Mouse (Mus musculus) c-Kit-positive CD71-positive TER-119-negative erythroid progenitor cells, embryonic 14.5 days (primary cell): ENCODE results near the gene Adh7.

Experiments
- DNase-seq: peaks from one replicate; pipeline ENCODE4 v3.0.0-alpha.2; 2013; ENCODE audit warnings: low read depth

The Adh7 gene

GRCm38 (mm10) chr3:138254205-138254604 is 36.6 kb downstream of the Adh7 start:
- no peak for DNase-seq

- DNase-seq = no peak
Observed at GRCm38 (mm10) chr3:138255366-138255765, 37.8 kb downstream of the Adh7 start.

GRCm38 (mm10) chr3:138255780-138256550 is 38.4 kb downstream of the Adh7 start:
- DNase-seq = no peak

GRCm38 (mm10) chr3:138260721-138261669 is 43.4 kb downstream of the Adh7 start, which contains the start of gene Adh1:
TSS of gene Adh1 (plus strand) at chr3:138260991.
- DNase-seq = no peak

- no peak for DNase-seq
Observed at GRCm38 (mm10) chr3:138262568-138262967, 45.0 kb downstream of the Adh7 start.

GRCm38 (mm10) chr3:138263154-138263930 is 45.8 kb downstream of the Adh7 start:
- DNase-seq = no peak

GRCm38 (mm10) chr3:138264648-138265047 is 47.1 kb downstream of the Adh7 start:
- DNase-seq = no peak

GRCm38 (mm10) chr3:138270507-138270906 is 52.9 kb downstream of the Adh7 start:
- no peak for DNase-seq

- no peak for DNase-seq
Observed at GRCm38 (mm10) chr3:138271297-138271696, 53.7 kb downstream of the Adh7 start.

GRCm38 (mm10) chr3:138273080-138273479 is 55.5 kb downstream of the Adh7 start:
- DNase-seq = no peak

GRCm38 (mm10) chr3:138275100-138275499 is 57.5 kb downstream of the Adh7 start:
- no peak for DNase-seq

GRCm38 (mm10) chr3:138282556-138282955 is 65.0 kb downstream of the Adh7 start:
- DNase-seq = no peak
